Mouse (Mus musculus) lung, adult 18-20 months (tissue): ENCODE measurements around the gene Myadml2.

ENCODE experiments used
- DNase-seq, 2 experiments: peaks; one replicate each; pipeline ENCODE4 v3.0.0; 2022; ENCODE audit warnings: mixed read lengths in 2 of 2

Myadml2 gene

GRCm38 (mm10) chr11:120660301-120661075 is 12.5 kb upstream of the Myadml2 start:
- peak; percentile 19 to 48 for DNase-seq

- DNase-seq = no peak
These were observed 11.7 kb upstream of the Myadml2 start for GRCm38 (mm10) chr11:120659509-120660300.

- DNase-seq = peak; percentile 82 to 89
These were observed 11.0 kb upstream of the Myadml2 start for GRCm38 (mm10) chr11:120658876-120659410.

- no peak for DNase-seq
These were observed 9.3 kb upstream of the Myadml2 start for GRCm38 (mm10) chr11:120657301-120657700.

GRCm38 (mm10) chr11:120654741-120655140 is 6.8 kb upstream of the Myadml2 start:
- no peak for DNase-seq

GRCm38 (mm10) chr11:120651872-120652271 is 3.9 kb upstream of the Myadml2 start:
- no peak for DNase-seq

GRCm38 (mm10) chr11:120647047-120647830 is 719 bp downstream of the Myadml2 start:
- DNase-seq = no peak

GRCm38 (mm10) chr11:120643601-120643987 is 4.4 kb downstream of the Myadml2 start, which contains the start of gene Pycr1:
TSS of gene Pycr1 (minus strand) at chr11:120643769.
- peak; percentile 95 to 96 for DNase-seq

GRCm38 (mm10) chr11:120642939-120643600 is 4.9 kb downstream of the Myadml2 start:
- no peak for DNase-seq

- no peak for DNase-seq
These were observed 6.1 kb downstream of the Myadml2 start for GRCm38 (mm10) chr11:120641869-120642268.

- DNase-seq = no peak
These were observed 6.7 kb downstream of the Myadml2 start for GRCm38 (mm10) chr11:120641255-120641654.

GRCm38 (mm10) chr11:120634810-120635209 is 13.1 kb downstream of the Myadml2 start:
- DNase-seq = no peak

GRCm38 (mm10) chr11:120633520-120634343 is 14.2 kb downstream of the Myadml2 start, which contains the start of gene Mafg:
TSS of gene Mafg (minus strand) at chr11:120633600.
- peak; percentile 94 to 95 for DNase-seq

- peak; percentile 84 to 86 for DNase-seq
These were observed 15.1 kb downstream of the Myadml2 start for GRCm38 (mm10) chr11:120632559-120633519.

GRCm38 (mm10) chr11:120631726-120632448 is 16.1 kb downstream of the Myadml2 start:
- DNase-seq = no peak

GRCm38 (mm10) chr11:120630881-120631725 is 16.9 kb downstream of the Myadml2 start:
- DNase-seq = no peak

- peak; percentile 69 to 82 for DNase-seq
These were observed 17.5 kb downstream of the Myadml2 start for GRCm38 (mm10) chr11:120630401-120630871.

- peak; percentile 45 to 48 for DNase-seq
These were observed 18.0 kb downstream of the Myadml2 start for GRCm38 (mm10) chr11:120629911-120630310.
